Mouse (Mus musculus) v-Abl transformed pro-B cells (cell line): ENCODE data around the gene Trim30b.
"Not testable (repeated sequence)": the region's sequence is repeated elsewhere in the genome, so short reads cannot be mapped to it uniquely, and the experiment has no call there.

Experiments used
- in situ Hi-C, 2 experiments: fragments of 400-800 bp; cut with MboI; formaldehyde crosslinking; loops; one replicate each; pipeline ENCODE4 v1.15.1; 2025; ENCODE audit not compliant: unreplicated experiment in 2 of 2

The Trim30b gene

DNA sequence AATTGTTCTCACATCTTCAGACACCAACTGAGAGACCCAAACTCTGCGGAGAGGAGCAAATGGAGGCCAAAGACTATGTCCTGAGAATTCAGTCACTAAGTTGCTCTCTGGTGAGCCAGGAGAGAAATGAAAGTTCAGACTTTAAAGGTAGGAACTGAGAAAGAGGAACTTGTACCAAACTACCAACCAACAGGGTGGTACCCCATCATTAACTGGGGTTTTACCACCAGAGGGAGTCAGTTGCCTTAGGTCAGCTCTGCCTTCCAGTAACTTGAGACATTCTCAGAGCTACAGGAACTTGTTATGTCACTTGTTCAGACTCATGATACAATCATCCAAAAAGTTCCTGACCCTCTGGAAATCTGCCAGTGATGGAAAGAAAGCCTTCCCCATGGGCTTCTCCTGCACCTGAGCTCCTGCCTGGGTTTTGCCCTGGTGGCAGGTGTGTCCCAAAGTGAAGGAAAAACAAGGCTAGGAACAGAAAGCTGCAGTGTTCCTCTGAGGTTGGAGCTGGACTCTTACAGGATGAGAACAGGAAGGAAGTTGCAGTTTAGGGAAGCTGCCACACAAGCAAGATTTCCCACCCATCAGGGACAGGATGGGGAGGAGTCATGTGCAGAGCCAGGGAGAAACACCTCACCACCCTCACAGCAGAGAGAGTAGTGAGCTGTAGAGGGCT lies at the start of gene Trim30b:
TSS of gene Trim30b (minus strand) at position 149 of the 679 bp plus-strand sequence.
- in situ Hi-C loops, result loop anchor here (5.0 kb wide), 2 partner anchors 232 to 237 kb away; partner anchors contain the start of gene Olfr655 (in 1 of the 2)

DNA sequence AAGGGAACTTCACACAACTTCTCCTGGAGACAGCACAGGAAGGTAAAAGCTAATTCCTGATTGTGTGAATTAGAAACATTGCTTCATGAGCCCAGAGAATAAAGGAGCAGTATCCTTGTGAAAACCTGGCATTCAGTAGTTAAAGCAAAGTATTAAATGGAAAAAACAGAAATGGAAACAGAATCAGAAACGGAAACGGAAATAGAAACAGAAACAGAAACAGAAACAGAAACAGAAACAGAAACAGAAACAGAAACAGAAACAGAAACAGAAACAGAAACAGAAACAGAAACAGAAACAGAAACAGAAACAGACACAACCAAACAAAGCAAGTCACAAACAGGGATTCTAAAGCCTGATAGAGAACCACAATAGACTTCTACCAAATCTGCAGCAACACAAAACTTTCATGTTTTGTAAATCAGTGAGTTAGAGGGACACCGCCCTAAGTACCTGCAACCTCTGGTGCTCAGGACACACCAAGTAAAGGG lies 34.8 kb upstream of the Trim30b start:
- in situ Hi-C loops, result no loop called here

- in situ Hi-C loops, result no loop called here
Observed at GRCm38 (mm10) chr7:104401140-104401539, 31.5 kb upstream of the Trim30b start.

DNA sequence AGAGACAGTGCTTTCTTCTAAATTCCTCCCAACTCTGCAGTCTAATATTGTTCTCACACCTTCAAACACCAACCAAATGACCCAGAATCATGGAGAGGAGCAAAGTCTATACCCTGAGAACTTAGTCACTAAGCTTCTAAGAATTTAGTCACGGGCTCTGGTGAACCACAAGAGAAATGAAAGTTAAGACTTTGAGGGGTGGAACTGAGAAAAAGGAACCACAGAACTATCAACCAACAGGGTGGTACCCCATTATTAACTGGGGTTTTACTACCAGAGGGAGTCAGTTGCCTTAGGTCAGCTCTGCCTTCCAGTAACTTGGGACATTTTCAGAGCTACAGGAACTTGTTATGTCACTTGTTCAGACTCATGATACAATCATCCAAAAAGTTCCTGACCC lies 31.0 kb upstream of the Trim30b start, which contains the start of gene Trim30c:
TSS of gene Trim30c (minus strand) at position 140 of the 400 bp plus-strand sequence.
- in situ Hi-C loops, result no loop called here

DNA sequence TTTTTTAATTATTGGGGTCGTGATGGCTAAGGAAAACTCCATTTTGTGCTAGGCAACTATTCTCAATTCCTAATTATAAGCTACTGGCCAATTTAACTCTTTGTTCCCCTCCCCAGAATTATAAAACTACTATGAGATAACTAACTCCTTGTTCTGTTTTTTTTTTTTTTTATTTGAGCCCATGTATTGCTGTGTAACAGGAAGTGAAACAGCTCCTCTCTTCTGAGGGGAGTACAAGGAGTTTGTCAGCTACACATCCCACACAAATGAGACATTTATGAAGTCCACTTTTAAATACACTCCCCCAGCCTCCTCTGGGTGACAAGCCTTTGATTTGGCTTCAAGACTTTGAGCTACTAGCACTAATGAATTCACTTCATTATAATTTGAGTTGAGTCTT lies 28.8 kb upstream of the Trim30b start:
- in situ Hi-C loops, result no loop called here

- in situ Hi-C loops, result no loop called here
Observed at GRCm38 (mm10) chr7:104366339-104366738, 3.3 kb downstream of the Trim30b start.

- in situ Hi-C loops, result loop anchor here (5.0 kb wide), 2 partner anchors 36 to 41 kb away; partner anchors contain the start of gene Trim12a (in 1 of the 2)
Observed at GRCm38 (mm10) chr7:104353600-104353967, 16.1 kb downstream of the Trim30b start.

- in situ Hi-C loops, result loop anchor here (5.0 kb wide), 2 partner anchors 36 to 41 kb away; partner anchors contain the start of gene Trim12a (in 1 of the 2)
Observed at GRCm38 (mm10) chr7:104352717-104353599, 16.7 kb downstream of the Trim30b start, which contains the start of gene Trim12c. Trim12c (minus strand) TSS chr7:104353362.

DNA sequence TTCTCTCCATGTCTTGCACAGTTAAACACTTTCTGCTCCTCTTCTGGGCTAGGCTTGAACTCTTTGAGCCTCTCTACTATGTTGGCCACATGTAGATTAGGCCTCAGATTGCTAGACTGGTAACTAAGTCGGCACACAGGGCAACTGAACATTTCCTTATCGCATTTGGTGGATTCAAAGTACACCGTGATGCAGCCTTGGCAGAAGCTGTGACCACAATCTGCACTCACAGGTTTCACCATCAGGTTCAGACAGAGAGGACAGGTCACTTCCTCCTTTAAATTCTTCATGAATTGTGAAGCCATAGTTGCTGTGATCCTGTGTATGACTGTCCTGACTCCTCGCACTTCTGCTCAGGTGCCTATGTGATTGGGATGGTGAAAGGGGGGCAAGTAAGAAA lies 21.6 kb downstream of the Trim30b start:
- in situ Hi-C loops, result not testable (repeated sequence)

- in situ Hi-C loops, result not testable (repeated sequence)
Observed at GRCm38 (mm10) chr7:104340744-104341143, 28.9 kb downstream of the Trim30b start.

DNA sequence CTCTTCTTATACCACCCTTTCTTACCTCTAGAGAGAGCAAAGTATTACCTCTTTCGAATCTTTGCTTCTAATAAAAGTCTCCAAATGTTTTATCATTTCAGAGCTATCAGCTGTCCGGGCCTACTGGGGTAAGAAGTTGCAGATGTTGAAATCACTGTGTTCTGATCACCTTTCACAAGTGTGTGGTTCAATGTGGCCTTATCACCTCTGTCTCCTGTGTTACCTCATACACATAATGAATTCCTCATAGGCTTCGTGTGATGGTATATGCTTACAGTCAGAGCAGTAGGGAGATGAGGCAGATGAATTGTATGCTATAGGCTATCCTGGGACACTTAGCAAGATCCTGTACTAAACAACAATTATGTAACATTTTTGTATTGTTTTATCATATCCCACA lies 34.1 kb downstream of the Trim30b start:
- in situ Hi-C loops, result not testable (repeated sequence)

DNA sequence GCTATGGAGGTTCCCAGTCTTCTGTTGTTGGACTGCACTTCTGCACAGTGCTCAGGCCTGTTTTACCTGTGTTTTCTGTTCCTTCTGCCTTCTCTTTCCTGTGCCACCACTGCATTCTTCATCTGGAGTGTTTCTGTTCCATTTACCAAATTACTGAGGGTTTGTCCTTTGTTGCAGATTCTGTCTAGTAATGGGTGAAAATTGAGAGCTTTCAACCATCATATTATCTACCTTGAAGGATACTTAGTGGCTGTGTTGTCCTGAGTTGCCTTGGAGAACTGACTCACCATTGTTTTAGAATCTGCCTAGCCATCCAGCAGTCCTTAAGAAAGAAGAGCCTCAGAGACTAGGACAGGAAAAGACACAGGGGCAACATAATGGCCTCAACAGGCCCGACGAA lies 40.5 kb downstream of the Trim30b start, which contains the start of gene Trim34b:
TSS of gene Trim34b (plus strand) at position 301 of the 400 bp plus-strand sequence.
- in situ Hi-C loops, result not testable (repeated sequence)

- in situ Hi-C loops, result no loop called here
Observed at GRCm38 (mm10) chr7:104322028-104322427, 47.7 kb downstream of the Trim30b start.

- in situ Hi-C loops, result loop anchor here in 1 of 2 experiments (5.0 kb wide), 1 partner anchor 37 kb away; the partner anchor contains the start of gene Trim12c
Observed at GRCm38 (mm10) chr7:104315369-104316080, 54.2 kb downstream of the Trim30b start, which contains the start of gene Trim12a. Trim12a (minus strand) TSS chr7:104315466.

GRCm38 (mm10) chr7:104314796-104315353 lies 54.8 kb downstream of the Trim30b start:
- in situ Hi-C loops, result loop anchor here (5.0 kb wide), 1 partner anchor 37 kb away; the partner anchor contains the start of gene Trim12c (in 2 of the 2)
